Mouse (Mus musculus): ENCODE measurements around the gene Atp2b1. TPM values are rescaled to one million over a fixed set of nuclear protein-coding genes. Genes with fewer than 3 reads are reported as not detected.

The Atp2b1 gene
- polyA plus RNA-seq (2014; fragmentation: Illumina TruSeq; extraction: RNeasy Lipid Tissue Mini Kit (QIAGEN cat#74804); ENCODE audit: low read depth, low replicate concordance): 19.7 TPM

DNA sequence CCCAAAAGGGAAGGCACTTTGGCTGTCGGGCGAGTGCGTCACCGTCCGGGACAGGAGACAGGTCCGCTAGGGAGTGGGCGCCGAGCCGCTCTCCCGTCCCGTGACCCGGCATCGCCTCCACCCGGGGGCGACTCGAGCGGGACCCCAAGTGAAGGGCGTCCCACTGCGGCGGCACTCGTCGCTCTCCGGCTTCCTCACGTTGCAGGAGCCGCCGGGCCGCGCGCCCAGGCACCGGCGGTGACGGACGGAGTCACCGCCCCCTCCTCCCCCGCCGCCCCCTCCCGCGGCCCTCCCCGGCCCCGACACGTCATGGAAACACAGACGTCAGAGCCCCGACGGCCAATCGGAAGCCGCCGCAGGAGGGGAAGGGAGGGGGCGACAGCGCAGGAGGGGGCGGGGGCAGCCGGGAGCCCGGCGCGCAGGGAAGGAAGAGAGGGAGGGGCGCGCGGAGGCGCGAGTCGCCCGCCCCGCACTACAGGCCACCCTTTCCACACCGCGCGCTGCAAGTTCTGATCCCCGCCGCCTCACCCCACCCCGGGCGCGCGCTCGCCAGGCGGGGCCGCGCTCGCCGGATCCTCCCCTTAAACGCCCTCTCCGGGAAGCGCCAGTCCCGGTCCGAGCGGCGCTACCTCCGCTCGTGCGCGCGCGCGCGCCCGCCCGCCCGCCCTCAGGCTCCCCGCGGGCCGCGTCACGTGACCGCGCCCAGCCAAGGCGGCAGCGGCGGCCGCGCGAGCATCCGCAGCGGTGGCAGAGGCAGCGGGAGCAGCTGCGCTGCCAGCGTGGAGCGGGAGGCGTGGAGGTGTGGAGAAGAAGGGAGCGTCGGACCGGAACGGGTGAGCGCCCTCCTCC lies at the start of gene Atp2b1:
Gene Atp2b1, plus strand, starts transcription at position 446 of the 849 bp plus-strand sequence.

Other genes with a start within 250 kb of the Atp2b1 start
- 4.0 TPM for gene Poc1b, start 192.6 kb downstream of the Atp2b1 start, polyA plus RNA-seq (2014; fragmentation: Illumina TruSeq; extraction: RNeasy Lipid Tissue Mini Kit (QIAGEN cat#74804); ENCODE audit: low read depth, low replicate concordance)
- gene Galnt4, start 193.8 kb downstream of the Atp2b1 start, polyA plus RNA-seq (2014; fragmentation: Illumina TruSeq; extraction: RNeasy Lipid Tissue Mini Kit (QIAGEN cat#74804); ENCODE audit: low read depth, low replicate concordance): 10.9 TPM
- gene Phxr2, start 211.9 kb downstream of the Atp2b1 start, polyA plus RNA-seq (2014; fragmentation: Illumina TruSeq; extraction: RNeasy Lipid Tissue Mini Kit (QIAGEN cat#74804); ENCODE audit: low read depth, low replicate concordance): not detected